ENCODE assay signal across 10 mouse cellular contexts in the genomic region with DNA sequence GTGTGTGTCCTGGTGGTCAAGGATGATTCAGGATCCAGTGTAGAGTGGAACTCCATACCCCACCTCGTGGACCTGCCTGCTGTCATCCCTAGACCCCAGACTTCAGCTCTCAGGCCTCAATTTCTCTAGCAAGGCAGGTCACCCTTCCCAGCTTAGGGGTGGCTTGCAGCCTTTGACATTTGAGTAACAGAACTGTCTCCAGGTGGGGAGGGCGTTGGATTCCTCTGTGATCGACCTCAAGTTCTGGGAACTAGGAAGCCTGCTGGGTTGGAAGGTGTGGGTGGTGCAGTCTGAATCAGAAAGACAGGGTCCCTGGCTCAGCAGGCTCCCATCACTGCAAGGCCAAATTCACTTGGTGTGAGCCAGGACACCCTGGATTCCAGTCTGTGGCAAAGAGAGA. TPM values are rescaled to one million over a fixed set of nuclear protein-coding genes. Genes with fewer than 3 reads are reported as not detected.
DNase-seq lines count a peak whose midpoint lies in the region; ATAC-seq lines count a peak whose summit lies in the region.
"Had no signal": no experiment of that assay in that cellular context is flagged by ENCODE, and none has a peak within 500 bp of the region (broad histone marks: within the 10 kb centered on the region; RNA-seq: fewer than 3 reads in every experiment).

No protein-coding gene starts in this region.

- H3K4me1 ChIP-seq in heart, embryonic 13.5 days: peaks cover 77% of the 10 kb centered on the region
- peaks cover 88% of the 10 kb centered on the region for H3K4me1 ChIP-seq in liver, embryonic 12.5 days

- H3K9me3 ChIP-seq in heart, embryonic 13.5 days: no peaks in the 10 kb centered on the region
- no peaks in the 10 kb centered on the region for H3K9me3 ChIP-seq in liver, embryonic 12.5 days (replicated peaks)

- peak overlapping the region; percentile 90; the same call in 1 of the 2 replicates for H3K4me3 ChIP-seq in heart, embryonic 13.5 days
- peak overlapping the region; percentile 91 for H3K4me3 ChIP-seq in liver, embryonic 12.5 days

- ATAC-seq in heart, embryonic 13.5 days (ENCODE audit: extremely low read depth, insufficient number of reproducible peaks, low FRiP score, low TSS enrichment): no peak
- no peak for ATAC-seq in liver, embryonic 12.5 days
- ATAC-seq: CD4-positive, CD25-positive, alpha-beta regulatory T cell, adult 4 months had no signal

- H3K9ac ChIP-seq in heart, embryonic 13.5 days: peak overlapping the region; percentile 91
- H3K9ac ChIP-seq in liver, embryonic 12.5 days: peak overlapping the region; percentile 96

- H3K27me3 ChIP-seq in heart, embryonic 13.5 days (replicated peaks): no peaks in the 10 kb centered on the region
- no peaks in the 10 kb centered on the region for H3K27me3 ChIP-seq in liver, embryonic 12.5 days (replicated peaks)

- no peak for DNase-seq in heart, adult 8-10 months (ENCODE audit: low spot score)
- peak; percentile 9 for DNase-seq in thymus, postnatal 4 days
- no peak for DNase-seq in thymus, postnatal 14 days
- no peak for DNase-seq in c-Kit-positive CD71-positive TER-119-positive erythroid progenitor cells, embryonic 14.5 days (ENCODE audit: low spot score)
- DNase-seq in left cerebral cortex, adult 18-20 months (ENCODE audit: low spot score in 2 of 2): no peak
- no peak for DNase-seq in cerebellum, postnatal 4 days (ENCODE audit: low spot score in 2 of 2)
- DNase-seq: kidney, adult 11 months had no signal

- peak overlapping the region; percentile 97 for H3K4me2 ChIP-seq in heart, embryonic 13.5 days
- H3K4me2 ChIP-seq in liver, embryonic 12.5 days: peak overlapping the region; percentile 100

- no peak overlapping the region for H3K27ac ChIP-seq in heart, embryonic 13.5 days (replicated peaks)
- peak overlapping the region; percentile 99 for H3K27ac ChIP-seq in liver, embryonic 12.5 days

- no peaks in the 10 kb centered on the region for H3K36me3 ChIP-seq in heart, embryonic 13.5 days
- H3K36me3 ChIP-seq in liver, embryonic 12.5 days: peaks cover 12% of the 10 kb centered on the region

- WGBS in heart, embryonic 13.5 days: 72% methylated on average over 3 of the region's 3 CpGs
- WGBS in liver, embryonic 12.5 days (ENCODE audit: insufficient replicate concordance): 62% methylated on average over 3 of the region's 3 CpGs

RNA-seq across cellular contexts. Expression of gene Klf16, which starts 2.2 kb away (rescaled TPM):
- polyA plus RNA-seq in heart, embryonic 13.5 days (2015; fragmentation: Nextera tagmentation; extraction: Ambion mirVana): 5.1 and 6.2 TPM in 2 replicates
- total RNA-seq in heart, adult 8-10 months (2022): 1 to 10 TPM; 3.5 to 5.0 (median 4.7) TPM
- polyA plus RNA-seq in liver, embryonic 12.5 days (2016; fragmentation: Nextera tagmentation; extraction: Ambion mirVana): 24.0 and 24.7 TPM in 2 replicates
- 10 to 100 TPM; 54.8 to 68.7 TPM for total RNA-seq in left cerebral cortex, adult 18-20 months (2021)

RNA-seq across cellular contexts. Expression of gene Rexo1, which starts 13.5 kb away (rescaled TPM):
- 15.9 and 17.7 TPM in 2 replicates for polyA plus RNA-seq in heart, embryonic 13.5 days (2015; fragmentation: Nextera tagmentation; extraction: Ambion mirVana)
- 10 to 100 TPM; 10.7 to 15.0 (median 12.2) TPM for total RNA-seq in heart, adult 8-10 months (2022)
- polyA plus RNA-seq in liver, embryonic 12.5 days (2016; fragmentation: Nextera tagmentation; extraction: Ambion mirVana): 23.2 and 23.9 TPM in 2 replicates
- 10 to 100 TPM; 41.4 to 42.3 TPM for total RNA-seq in left cerebral cortex, adult 18-20 months (2021)

RNA-seq across cellular contexts. Expression of gene Abhd17a, which starts 15.2 kb away (rescaled TPM):
- polyA plus RNA-seq in heart, embryonic 13.5 days (2015; fragmentation: Nextera tagmentation; extraction: Ambion mirVana): 81.7 and 85.1 TPM in 2 replicates
- total RNA-seq in heart, adult 8-10 months (2022): 10 to 100 TPM; 44.7 to 48.1 (median 46.9) TPM
- polyA plus RNA-seq in liver, embryonic 12.5 days (2016; fragmentation: Nextera tagmentation; extraction: Ambion mirVana): 86.4 and 88.9 TPM in 2 replicates
- total RNA-seq in left cerebral cortex, adult 18-20 months (2021): 100 to 1,000 TPM; 179 to 185 TPM

RNA-seq across cellular contexts. Expression of gene Scamp4, which starts 27.8 kb away (rescaled TPM):
- polyA plus RNA-seq in heart, embryonic 13.5 days (2015; fragmentation: Nextera tagmentation; extraction: Ambion mirVana): 65.9 and 70.4 TPM in 2 replicates
- 10 to 100 TPM; 20.0 to 25.2 (median 21.9) TPM for total RNA-seq in heart, adult 8-10 months (2022)
- polyA plus RNA-seq in liver, embryonic 12.5 days (2016; fragmentation: Nextera tagmentation; extraction: Ambion mirVana): 63.3 and 65.2 TPM in 2 replicates
- 10 to 100 TPM; 49.1 to 50.5 TPM for total RNA-seq in left cerebral cortex, adult 18-20 months (2021)

RNA-seq across cellular contexts. Expression of gene Adat3, which starts 27.8 kb away (rescaled TPM):
- 4.4 and 5.6 TPM in 2 replicates for polyA plus RNA-seq in heart, embryonic 13.5 days (2015; fragmentation: Nextera tagmentation; extraction: Ambion mirVana)
- total RNA-seq in heart, adult 8-10 months (2022): under 1 TPM; 0.44 to 0.81 (median 0.73) TPM
- polyA plus RNA-seq in liver, embryonic 12.5 days (2016; fragmentation: Nextera tagmentation; extraction: Ambion mirVana): 7.0 and 7.4 TPM in 2 replicates
- 1 to 10 TPM; 2.3 to 6.4 TPM for total RNA-seq in left cerebral cortex, adult 18-20 months (2021)

Comparison
In these comparisons a context has a peak if more than half of its experiments do, and no peak if none do; other contexts are left out.
1. RNA of gene Klf16, which starts 2.2 kb away (total RNA-seq): 54.8 to 68.7 TPM in left cerebral cortex, adult 18-20 months; 3.5 to 5.0 TPM in heart, adult 8-10 months; every median in the first group is over 4 times any median in the second.